Mouse (Mus musculus): Measurements from ENCODE around the gene Hpd.

Gene Hpd

DNA sequence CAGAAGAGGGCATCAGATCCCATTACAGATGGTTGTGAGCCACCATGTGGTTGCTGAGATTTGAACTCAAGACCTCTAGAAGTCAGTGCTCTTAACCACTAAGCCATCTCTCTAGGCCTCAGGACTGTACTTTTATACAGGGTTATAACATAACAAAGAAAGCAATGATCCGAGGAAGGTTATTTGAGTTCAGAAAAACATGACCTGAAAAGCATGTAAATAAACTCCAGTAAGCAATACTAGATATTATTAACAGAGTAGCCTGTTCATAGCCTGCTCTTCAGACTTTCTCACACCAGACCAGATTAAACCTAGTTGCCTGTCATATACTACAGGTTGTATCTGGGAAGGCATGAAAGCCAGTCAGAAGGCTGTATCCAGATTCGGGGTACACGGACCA is 4.8 kb upstream of the Hpd start:
- no peak for DNase-seq (ENCODE audit: low spot score in 2 of 2)

DNA sequence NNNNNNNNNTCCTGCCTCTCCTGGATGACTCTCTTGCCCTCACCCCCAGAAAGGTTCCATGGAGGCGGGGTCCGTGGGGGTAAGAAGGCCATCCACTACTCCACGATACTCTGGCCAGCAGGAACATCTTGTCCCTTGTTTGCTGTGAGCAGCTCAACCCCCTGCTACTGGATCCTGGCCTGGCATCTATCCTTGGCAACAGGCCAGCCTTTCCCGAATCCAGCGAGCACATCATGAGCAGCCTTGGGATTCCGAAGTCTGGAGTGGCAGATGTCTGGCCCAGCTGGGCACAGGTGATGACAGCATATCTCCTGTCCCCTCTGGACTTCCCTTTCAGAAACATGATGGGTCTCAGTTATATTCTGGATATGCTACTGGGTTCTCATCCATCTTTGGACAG is 3.4 kb upstream of the Hpd start:
- DNase-seq (ENCODE audit: low spot score in 2 of 2), result no peak

DNA sequence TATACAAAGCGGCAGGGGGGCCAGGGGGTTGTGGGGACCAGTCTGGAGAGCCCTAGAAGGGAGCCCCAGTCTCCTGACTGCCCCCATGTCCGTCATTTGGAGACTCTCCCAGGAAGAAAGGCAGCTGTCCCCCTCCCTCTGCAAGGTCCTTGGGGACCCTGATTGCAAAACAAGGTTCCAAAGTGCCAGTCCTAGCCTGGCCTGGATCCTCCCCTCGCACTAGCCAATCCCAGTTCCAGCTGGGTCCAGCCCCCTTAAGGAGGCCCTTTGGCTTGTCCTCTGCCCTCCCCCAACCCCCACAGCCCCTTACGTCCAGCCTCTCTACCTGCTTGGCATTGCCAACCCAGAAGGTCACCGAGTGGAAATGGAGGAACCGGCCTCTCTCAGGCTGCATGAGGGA is 991 bp downstream of the Hpd start:
- no peak for DNase-seq (ENCODE audit: low spot score in 2 of 2)

DNA sequence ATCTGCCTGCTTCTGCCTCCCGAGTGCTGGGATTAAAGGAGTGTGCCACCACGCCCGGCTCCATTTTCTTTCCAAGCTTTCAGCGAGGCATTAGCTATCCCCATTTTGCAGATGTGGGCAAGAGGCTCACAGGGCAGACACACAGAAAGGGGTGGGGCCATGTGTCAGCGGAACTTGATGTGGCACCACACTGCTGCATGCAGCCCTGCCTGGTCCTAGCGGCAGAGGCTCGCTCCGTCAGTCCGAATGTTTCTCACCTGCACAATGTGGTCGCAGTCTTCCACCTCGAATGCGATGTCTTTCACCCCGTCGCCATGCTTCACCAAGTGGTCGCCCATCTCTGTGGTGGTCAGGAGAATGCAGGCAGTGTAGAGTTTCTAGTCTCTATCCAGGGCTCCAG is 2.1 kb downstream of the Hpd start:
- no peak for DNase-seq (ENCODE audit: low spot score in 2 of 2)

DNA sequence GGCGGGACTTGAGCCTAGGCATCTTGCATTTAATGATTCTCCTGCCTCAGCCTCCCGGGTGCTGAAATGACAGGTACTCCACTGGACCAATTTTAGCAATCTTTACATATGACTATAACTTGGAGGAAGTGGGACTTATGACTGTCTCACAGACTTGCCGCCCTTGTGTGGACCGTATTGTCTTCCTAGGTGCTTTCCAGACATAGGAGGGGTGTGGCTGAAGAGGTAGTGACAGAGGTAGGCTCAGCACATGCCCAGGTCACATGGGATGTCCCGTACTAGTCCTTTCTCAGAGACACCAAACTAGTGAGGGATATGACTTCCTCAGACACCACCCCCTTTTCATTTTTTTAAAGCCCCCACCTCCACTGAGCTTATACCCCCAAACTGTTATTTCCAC is 3.7 kb downstream of the Hpd start:
- no peak for DNase-seq (ENCODE audit: low spot score in 2 of 2)

DNA sequence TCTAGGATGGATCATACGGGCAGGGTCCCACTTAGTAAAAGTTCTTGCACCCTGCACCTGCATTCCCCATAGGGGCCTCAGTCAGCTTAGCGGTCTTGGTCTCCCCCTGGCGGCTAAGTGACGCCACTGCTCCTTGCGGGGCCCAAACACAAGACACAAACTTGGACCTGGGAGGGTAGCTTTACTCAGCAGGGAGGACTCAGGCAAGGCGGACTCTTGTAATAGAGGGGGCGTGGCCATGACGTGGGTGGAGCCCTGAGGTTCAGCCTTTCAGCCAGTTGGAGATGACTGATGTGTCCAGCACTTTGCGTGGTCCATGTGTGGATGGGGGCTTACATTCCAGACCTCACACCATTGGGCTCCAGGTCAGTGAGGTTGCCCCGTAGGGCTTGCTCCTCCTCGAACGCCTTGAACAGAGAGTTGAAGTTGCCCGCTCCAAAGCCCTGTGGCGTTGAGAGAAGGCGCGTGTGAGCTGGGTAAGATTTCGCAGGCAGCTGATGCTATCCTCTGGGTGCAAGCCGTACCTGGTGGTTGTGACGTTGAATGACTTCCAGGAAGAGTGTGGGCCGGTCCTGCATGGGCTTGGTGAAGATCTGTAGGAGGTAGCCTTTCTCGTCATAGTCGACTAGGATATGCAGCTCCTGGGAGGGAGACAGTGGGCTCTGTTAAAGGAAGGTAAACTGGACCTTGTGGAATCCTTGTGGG is 10.7 kb downstream of the Hpd start:
- DNase-seq (ENCODE audit: low spot score in 2 of 2), result peak in 1 of 2 experiments; percentile 81

DNA sequence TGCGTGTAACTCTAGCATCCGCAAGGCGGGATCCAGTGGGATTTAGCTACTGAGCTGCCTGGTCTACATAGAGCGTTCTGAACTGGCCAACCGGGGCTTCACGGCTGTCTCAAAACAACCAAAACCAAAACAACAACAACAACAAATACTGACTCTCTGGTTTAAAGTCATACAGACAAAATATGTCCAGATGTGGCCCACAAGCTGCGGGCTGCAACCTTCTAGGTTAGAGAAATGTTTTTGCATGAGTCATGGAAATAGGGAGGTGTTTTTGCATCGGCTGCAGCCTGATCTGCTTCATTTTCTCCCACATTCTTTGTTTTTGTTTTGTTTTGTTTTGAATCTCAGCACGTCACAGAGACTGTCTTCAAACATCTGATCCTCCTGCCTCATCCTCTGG is 12.2 kb downstream of the Hpd start:
- DNase-seq (ENCODE audit: low spot score in 2 of 2), result no peak

DNA sequence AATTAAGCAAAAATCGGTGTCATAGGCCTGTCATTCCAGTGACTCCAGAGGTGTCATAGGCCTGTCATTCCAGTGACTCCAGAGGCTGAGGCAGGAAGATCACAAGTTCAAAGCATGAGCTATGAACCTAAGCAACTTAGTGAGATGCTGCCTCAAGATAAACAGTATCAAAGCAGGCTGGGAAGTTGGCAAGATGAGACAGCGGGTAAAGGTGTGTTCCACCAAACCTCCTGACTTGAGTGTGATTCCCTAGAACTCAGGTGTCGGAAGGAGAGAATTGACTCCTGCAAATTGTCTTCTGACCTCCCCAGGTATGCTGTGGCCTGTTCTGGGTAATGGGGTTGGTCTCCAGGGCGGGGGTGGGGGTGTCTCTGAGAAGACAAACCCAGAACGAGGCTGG is 13.2 kb downstream of the Hpd start, which contains the start of gene Psmd9:
Gene Psmd9 (plus strand): TSS at position 130 of the 400 bp plus-strand sequence.
- no peak for DNase-seq (ENCODE audit: low spot score in 2 of 2)

DNA sequence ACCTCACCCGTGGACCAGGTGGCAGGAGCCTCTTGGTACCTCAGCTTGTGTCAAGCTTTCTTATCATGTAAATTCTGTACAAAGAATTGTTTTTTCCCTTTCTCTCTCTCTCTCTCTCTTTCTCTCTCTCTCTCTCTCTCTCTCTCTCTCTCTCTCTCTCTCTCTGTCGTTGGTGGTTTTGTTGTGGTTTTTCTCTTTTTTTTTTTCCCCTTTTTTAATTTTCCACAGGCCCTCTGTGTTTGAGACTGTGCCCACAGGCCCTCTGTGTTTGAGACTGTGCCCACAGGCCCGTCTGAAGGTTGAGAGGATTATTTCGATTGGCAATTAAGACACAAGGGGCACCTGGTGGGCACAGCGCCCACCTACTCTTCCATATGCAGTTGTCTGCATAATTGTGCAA is 14.9 kb downstream of the Hpd start:
- DNase-seq (ENCODE audit: low spot score in 2 of 2), result no peak

DNA sequence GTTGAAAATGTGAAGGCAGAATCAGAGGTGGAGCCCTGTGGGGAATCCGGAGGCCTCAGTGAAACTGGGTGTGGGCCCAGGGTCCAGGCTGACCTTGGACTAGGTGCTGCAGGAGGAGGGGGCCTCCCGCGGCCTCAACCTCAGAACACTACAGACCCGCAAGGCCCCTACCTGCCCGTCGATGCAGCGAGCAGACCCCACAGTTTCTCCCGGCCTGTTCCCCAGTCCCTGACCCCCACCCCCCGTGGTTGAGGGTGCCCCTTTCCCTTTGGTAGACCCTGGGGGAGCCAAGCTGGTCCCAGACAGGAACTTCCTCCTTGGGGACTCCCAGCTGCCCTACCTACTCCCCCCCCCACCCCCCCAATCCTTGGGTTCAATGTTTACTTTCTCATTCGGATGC is 16.1 kb downstream of the Hpd start:
- no peak for DNase-seq (ENCODE audit: low spot score in 2 of 2)

DNA sequence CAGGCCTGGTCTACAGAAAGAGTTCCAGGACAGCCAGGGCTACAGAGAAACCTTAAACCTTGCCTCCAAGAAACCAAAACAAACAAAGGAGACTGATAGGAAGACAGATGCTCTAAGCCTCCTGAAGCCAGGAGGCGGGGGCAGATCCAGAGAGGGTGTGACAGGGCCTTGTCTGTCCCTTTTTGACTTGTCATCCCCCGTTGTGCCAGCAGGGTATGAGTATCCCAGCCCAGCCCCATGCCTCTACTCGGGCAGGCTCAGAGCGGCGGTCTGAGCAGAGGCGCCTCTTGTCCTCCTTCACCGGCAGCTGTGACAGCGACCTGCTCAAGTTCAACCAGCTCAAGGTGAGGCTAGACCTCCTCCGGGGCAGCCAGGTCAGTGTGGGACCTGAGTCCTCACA is 19.6 kb downstream of the Hpd start:
- DNase-seq (ENCODE audit: low spot score in 2 of 2), result no peak

DNA sequence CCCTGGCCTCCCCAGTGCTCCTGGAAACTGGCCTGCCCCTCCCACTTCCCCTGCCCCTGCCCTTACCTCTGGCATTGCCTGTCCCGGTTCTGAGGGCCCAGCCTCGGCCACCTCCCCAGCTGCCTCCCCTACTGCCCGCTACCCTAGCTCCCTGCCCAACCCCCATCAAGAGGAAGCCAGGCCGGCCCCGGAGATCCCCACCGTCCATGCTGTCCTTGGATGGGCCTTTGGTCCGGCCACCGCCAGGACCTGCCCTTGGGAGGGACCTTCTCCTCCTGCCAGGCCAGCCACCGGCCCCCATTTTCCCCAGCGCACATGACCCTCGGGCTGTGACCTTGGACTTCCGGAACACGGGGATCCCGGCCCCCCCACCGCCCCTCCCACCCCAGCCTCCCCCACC is 22.2 kb downstream of the Hpd start:
- no peak for DNase-seq (ENCODE audit: low spot score in 2 of 2)

DNA sequence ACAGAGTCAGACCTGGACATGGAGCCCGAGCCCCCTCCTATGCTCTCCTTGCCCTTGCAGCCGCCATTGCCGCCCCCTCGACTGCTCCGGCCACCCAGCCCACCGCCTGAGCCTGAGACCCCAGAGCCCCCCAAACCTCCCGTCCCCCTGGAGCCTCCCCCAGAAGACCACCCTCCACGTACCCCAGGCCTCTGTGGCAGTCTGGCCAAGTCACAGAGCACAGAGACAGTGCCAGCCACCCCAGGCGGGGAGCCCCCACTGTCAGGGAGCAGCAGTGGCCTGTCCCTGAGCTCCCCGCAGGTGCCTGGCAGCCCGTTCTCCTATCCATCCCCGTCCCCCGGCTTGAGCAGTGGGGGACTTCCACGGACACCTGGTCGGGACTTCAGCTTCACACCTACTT is 22.7 kb downstream of the Hpd start:
- DNase-seq (ENCODE audit: low spot score in 2 of 2), result no peak

DNA sequence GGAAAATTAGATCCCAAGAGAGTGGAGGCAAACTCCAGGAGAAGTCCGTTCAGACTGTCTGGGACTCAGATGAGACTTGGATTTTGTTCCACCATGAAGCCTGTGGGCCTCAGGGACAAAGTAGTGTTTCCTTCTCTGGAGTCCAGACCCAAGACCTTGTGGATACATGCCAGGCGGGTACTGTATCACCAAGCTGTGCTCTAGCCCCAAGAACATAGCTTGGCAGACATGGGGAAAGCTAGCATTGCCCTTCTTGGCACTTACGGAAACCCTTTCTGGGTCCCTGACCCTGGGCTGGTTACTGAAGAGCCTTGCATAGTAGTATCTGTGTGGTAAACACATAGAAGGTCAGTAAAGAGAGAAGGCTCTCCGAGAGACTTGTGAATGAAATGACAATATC is 23.1 kb downstream of the Hpd start:
- DNase-seq (ENCODE audit: low spot score in 2 of 2), result no peak

DNA sequence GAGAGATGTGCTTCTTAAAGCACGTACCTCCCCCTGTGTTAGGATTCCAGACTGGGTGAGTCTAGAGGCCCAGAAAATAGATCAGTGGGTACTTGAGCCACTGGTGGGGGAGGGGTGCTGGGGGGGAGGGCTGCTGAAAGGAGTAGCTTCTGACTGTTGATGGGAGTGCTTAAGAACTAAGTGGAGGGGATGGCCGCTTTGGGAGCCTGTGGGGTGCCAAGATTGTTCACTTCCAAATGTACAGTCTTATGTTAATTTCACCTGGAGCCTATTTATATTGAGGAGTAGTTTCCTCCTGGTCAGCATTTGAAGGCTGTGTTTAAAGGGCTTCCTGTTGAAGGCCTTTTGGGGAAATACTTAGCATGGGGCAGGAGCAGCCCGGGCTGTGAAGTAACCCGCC is 24.6 kb downstream of the Hpd start:
- DNase-seq (ENCODE audit: low spot score in 2 of 2), result no peak

DNA sequence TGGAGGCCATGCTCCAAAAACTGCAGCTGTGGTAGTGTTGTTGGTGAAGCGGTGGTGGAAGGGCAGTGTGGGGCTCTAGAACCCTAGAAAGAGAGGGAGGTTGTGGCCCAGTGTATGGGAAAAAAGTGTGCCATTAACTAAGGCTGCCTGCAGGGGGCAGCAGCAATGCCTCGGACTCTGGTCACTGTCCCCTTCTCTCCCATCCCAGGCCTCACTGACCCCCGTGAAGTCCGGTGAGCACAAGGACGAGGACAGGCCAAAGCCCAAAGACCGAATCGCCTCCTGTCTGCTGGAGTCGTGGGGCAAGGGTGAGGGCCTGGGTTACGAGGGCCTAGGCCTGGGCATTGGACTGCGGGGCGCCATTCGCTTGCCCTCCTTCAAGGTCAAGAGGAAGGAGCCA is 25.8 kb downstream of the Hpd start:
- no peak for DNase-seq (ENCODE audit: low spot score in 2 of 2)

DNA sequence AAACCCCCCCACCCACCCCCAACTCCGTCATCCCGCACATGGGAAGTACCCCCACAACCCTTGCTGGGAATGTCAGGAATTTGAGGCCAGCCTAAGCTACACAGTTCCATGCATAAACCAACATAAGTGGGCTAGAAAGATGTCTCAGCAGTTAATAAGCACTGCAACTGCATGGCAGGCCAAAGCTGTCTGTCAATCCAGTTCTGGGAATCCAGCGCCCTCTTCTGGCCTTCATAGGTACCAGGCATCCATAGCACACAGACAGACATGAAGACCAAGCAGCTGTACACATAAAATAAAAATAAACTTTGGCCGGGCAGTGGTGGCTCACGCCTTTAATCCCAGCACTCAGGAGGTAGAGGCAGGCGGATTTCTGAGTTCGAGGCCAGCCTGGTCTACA is 27.1 kb downstream of the Hpd start:
- peak in 1 of 2 experiments; percentile 68 for DNase-seq (ENCODE audit: low spot score in 2 of 2)

DNA sequence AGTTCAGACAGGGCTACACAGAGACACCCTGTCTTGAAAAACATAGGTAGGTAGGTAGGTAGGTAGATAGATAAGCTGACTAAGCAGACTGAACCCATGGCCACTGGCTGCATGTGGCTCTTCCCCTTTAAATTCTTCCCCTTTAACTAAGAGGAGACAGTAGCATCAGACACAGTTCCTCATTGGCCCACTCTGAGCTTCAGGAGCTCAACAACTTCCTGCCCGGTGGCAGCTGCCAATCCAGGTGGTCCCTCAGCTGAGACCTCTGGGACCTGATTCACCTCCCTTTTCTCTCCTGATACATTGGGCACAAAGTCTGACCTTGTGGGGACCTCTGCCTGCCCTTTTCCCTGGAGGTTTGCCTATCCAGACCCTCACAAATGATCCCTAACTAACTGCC is 29.6 kb downstream of the Hpd start:
- no peak for DNase-seq (ENCODE audit: low spot score in 2 of 2)

DNA sequence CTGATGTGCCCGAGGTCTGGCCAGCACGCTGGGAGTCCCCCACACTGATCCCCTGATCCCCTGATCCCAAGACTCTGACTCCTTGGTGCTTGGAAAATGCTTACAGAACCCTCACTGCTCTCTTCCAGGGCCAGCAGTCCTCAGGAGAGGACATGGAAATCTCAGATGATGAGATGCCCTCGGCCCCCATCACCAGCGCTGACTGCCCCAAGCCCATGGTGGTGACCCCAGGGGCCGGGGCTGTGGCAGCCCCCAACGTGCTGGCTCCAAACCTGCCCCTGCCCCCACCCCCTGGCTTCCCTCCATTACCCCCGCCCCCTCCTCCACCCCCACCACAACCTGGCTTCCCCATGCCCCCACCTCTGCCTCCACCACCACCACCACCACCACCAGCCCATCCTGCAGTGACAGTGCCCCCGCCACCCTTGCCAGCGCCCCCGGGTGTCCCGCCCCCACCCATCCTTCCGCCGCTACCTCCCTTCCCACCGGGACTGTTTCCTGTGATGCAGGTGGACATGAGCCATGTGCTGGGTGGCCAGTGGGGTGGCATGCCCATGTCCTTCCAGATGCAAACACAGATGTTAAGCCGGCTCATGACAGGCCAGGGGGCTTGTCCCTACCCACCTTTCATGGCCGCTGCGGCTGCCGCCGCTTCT is 30.7 kb downstream of the Hpd start:
- no peak for DNase-seq (ENCODE audit: low spot score in 2 of 2)

DNA sequence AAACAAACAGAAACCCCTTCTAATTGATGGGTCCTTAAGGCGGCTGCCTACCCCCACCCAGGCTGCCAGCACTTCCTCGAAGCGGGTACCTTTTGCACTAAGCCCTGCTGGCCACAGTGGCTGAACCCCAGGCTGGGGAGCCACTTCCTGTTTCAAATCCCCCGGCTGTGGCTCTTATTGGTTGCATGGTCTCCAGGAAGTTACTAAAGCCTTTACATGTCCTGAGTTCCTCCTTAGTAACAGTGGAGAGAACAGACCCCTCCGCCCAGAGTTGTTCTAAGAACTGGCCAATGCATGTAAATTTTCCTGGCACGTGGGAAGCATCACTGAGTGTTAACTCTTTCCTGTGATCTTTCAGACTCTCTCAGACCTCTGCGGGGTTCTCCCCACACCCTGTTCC is 31.4 kb downstream of the Hpd start:
- no peak for DNase-seq (ENCODE audit: low spot score in 2 of 2)

DNA sequence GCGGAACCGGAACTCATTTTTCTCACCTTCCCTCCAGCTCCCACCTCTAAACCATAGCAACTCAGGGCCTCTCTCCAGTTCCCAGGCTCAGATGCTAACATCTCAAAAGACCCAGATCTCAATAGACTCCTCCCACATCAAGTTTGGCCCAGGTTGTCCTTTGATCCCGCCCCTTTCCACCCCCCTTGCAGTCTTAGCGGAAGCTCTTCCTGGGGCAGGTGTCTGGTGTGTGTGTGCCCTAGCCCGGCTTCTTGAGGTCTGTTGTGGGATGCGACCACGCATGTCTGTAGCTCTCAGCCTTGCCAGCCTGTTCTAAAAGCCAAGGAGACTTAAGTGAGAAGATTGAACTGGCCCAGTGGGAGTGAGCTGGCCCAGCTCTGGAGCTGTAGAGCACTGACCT is 31.9 kb downstream of the Hpd start:
- DNase-seq (ENCODE audit: low spot score in 2 of 2), result no peak

DNA sequence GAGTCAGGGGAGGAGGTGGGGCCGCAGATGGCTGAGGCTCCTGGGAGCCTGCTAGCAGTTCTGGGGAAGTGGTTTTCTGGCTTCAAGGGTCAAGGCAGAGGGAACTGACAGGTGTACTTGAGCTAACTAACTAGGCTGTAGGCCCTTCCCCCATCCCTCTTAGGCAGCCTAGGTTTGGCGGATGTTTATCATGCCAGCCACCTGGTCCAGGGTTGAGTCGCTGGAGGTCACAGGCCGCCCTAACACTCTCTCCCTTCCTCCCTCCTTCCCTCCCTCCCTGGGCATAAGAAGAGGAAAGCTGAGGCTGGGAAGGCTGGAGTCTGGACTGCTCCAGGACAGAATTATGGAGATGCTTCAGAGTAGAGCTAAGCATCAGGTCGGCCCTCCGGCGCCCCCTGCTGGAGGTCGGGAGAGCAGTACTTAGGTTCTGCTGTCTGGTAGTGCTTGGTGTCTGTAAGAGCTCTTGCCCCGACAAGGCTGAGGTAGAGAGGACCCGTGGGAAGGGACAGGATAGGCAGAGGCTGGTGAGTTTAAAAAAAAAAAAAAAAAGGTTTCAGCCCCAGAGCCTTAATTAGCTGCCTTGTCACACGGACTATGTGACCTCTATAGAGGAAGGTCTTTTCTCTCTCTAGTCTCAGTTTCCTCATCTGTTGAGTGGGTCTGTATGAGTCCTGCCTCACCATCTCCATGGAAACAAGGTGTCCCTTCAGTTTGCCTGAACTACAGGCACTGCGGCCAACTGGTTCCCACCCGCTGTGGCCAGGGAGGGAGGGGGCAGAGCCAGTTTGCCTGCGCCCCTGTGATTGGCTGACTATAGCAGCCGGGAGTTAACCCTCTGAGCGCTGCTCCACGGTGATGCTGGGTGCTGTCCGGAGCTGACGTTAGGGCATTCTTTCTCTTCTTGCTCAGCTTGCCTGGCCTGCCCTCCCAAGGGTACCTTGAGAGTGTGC is 32.8 kb downstream of the Hpd start:
- DNase-seq (ENCODE audit: low spot score in 2 of 2), result peak in 1 of 2 experiments; percentile 92

All from left cerebral cortex, adult 9 months (tissue).